Mouse (Mus musculus) liver, embryonic 16.5 days (tissue): ENCODE measurements at regions not wholly inside any gene's neighbourhood (a gene's known extent, or its start where the extent isn't known, plus 50 kb on each side); places are given as distances from the start of the nearest gene placed in this dataset.

Experiments used
- ATAC-seq: fragments of 200-750 bp; cut with Nextera tagmentation; 2 replicates; pipeline ENCODE4 v1.8.0; 2017; ENCODE audit warnings: low read depth, mild to moderate bottlenecking, moderate number of reproducible peaks, moderate library complexity
- H3K27ac ChIP-seq: fragments of 300-500 bp; sonication (generic); 2 replicates; pipeline ENCODE4 v1.5.1; 2014; ENCODE audit warnings: mild to moderate bottlenecking, low read length
- H3K27me3 ChIP-seq: fragments of 300-500 bp; sonication (generic); 2 replicates; pipeline ENCODE4 v1.6.1; 2014; ENCODE audit warnings: low read depth, low read length, mixed read lengths; ENCODE audit not compliant: control insufficient read depth, insufficient read depth
- H3K36me3 ChIP-seq: fragments of 300-500 bp; sonication (generic); 2 replicates; pipeline ENCODE4 v1.6.1; 2014; ENCODE audit warnings: mild to moderate bottlenecking; ENCODE audit not compliant: control insufficient read depth, insufficient read depth
- H3K4me1 ChIP-seq: fragments of 300-500 bp; sonication (generic); 2 replicates; pipeline ENCODE4 v1.6.1; 2014; ENCODE audit warnings: low read depth, low read length, mixed read lengths; ENCODE audit not compliant: control insufficient read depth
- H3K4me2 ChIP-seq: fragments of 300-500 bp; sonication (generic); 2 replicates; pipeline ENCODE4 v1.6.1; 2014; ENCODE audit warnings: low read depth, low read length, mixed read lengths
- H3K4me3 ChIP-seq: fragments of 300-500 bp; sonication (generic); 2 replicates; pipeline ENCODE4 v1.5.1; 2014; ENCODE audit warnings: low read depth, mild to moderate bottlenecking, low read length
- H3K9ac ChIP-seq: fragments of 300-500 bp; sonication (generic); 2 replicates; pipeline ENCODE4 v1.6.1; 2014; ENCODE audit warnings: low read depth, low read length
- H3K9me3 ChIP-seq: fragments of 300-500 bp; sonication (generic); replicated peaks from 2 replicates; pipeline ENCODE4 v1.6.1; 2016; ENCODE audit warnings: low read length; ENCODE audit not compliant: control insufficient read depth
- WGBS: fragments of 180-500 bp; shearing (Covaris S2); extraction: QIAGEN DNeasy Blood & Tissue Kit; methylation state at CpG from one replicate; pipeline ENCODE4 v1.1.7; 2014; ENCODE audit not compliant: insufficient replicate concordance; 5-methylcytosine and 5-hydroxymethylcytosine counted together

- H3K27me3 ChIP-seq: no peaks in the 10 kb centered on the region
- H3K9ac ChIP-seq: no peak overlapping the region
- ATAC-seq: no peak
- WGBS: 64% methylated on average over 16 of the region's 16 CpGs
- H3K27ac ChIP-seq: no peak overlapping the region
- no peak overlapping the region for H3K4me3 ChIP-seq
- no peaks in the 10 kb centered on the region for H3K4me1 ChIP-seq
- no peaks in the 10 kb centered on the region for H3K9me3 ChIP-seq
- H3K4me2 ChIP-seq: no peak overlapping the region
- no peaks in the 10 kb centered on the region for H3K36me3 ChIP-seq
Observed at GRCm38 (mm10) chr8:34739836-34740804, 628.6 kb upstream of the Gm10131 start.

DNA sequence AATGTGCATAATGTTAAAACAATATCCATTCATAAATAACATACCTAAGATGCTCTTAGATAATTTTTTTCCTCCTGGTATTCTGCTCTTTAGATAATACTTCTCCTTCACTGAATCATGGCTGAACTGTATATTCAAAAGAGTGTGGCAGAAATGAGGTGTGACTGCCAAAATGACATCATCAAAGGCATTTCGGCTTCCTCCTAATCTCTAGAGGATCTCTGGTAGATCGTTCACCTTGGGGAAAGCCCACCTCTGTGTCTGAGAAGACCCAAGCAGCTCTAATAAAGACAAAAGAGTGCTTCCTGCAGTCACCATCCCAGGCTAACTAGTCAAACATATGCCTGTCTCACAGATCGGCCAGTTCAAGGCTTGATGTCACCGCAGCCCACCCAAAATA, 624.7 kb upstream of the Gm10131 start:
- no peaks in the 10 kb centered on the region for H3K4me1 ChIP-seq

DNA sequence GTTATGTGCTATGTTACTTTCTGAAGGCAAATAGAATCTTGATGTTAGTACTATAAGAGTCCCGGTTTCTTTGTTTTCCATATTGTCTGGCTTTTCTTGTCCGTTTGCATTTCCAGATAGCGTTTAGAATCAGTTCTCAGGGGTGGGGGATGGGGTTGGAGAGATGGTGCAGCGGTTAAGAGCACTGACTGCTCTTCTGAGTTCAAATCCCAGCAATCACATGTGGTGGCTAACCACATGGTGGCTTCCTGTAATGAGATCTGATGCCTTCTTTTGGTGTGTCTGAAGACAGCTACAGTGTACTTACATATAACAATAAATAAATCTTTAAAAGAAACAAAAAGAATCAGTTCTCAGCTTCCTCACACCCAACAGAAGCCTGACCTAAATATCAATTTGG, 623.5 kb upstream of the Gm10131 start:
- Histone ChIP-seq H3K9me3 (no peaks in the 10 kb centered on the region), H3K27ac (no peak overlapping the region), H3K4me2 (no peak overlapping the region), H3K4me3 (no peak overlapping the region), H3K27me3 (no peaks in the 10 kb centered on the region), H3K9ac (no peak overlapping the region), H3K4me1 (no peaks in the 10 kb centered on the region), H3K36me3 (no peaks in the 10 kb centered on the region)
- ATAC-seq: no peak
- 30% methylated on average over 4 of the region's 4 CpGs for WGBS

More for the DNA sequence above, 624.7 kb upstream of the Gm10131 start:
- no peaks in the 10 kb centered on the region for H3K36me3 ChIP-seq
- no peaks in the 10 kb centered on the region for H3K9me3 ChIP-seq
- no peak overlapping the region for H3K4me2 ChIP-seq
- no peak overlapping the region for H3K9ac ChIP-seq
- no peak for ATAC-seq
- H3K27me3 ChIP-seq: no peaks in the 10 kb centered on the region
- H3K4me3 ChIP-seq: no peak overlapping the region
- WGBS: 67% methylated on average over 4 of the region's 4 CpGs
- no peak overlapping the region for H3K27ac ChIP-seq

DNA sequence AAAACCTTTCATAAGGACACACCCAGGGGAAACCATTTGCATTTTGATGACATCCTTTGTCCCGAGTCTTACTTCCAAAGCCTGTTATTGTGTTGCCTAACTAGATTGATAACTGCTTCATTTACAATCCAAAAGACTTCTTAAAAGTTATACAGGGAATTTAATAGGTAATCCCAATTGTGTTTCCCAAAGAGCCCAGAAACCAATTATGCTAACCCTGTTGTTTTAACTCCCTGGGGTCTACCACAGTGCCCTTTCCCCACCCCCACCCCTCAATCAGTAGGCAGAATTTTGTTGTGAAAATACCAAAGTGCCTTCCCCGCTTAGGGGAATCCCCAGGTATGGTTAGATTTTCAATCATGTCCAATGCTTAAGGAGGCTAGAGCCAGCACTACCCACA, 621.3 kb upstream of the Gm10131 start:
- H3K36me3 ChIP-seq: no peaks in the 10 kb centered on the region
- 18% methylated on average over 2 of the region's 2 CpGs for WGBS
- no peaks in the 10 kb centered on the region for H3K4me1 ChIP-seq
- no peak overlapping the region for H3K27ac ChIP-seq
- H3K27me3 ChIP-seq: no peaks in the 10 kb centered on the region
- H3K4me3 ChIP-seq: no peak overlapping the region
- no peaks in the 10 kb centered on the region for H3K9me3 ChIP-seq
- no peak for ATAC-seq
- no peak overlapping the region for H3K4me2 ChIP-seq
- no peak overlapping the region for H3K9ac ChIP-seq

DNA sequence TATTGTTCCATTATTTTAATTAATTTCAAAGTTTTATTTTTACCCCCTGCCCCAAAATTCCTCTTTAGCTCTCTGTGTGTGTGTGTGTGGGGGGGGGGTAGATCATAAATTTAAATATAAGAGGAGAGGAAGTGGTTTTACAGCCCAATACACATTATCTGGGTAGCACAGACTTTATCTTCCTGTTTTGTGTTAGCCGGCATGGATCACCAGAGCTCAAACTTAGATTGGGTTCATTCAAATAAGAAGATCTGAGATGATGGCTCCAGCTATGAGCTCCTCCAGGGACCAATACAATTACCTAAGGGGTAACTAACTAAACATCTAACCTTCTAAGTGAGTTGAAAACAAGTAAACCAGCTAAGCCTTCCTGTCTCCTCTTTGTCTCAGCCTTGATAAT, 620.8 kb upstream of the Gm10131 start:
- Histone ChIP-seq H3K36me3 (no peaks in the 10 kb centered on the region), H3K27me3 (no peaks in the 10 kb centered on the region), H3K27ac (no peak overlapping the region), H3K4me1 (no peaks in the 10 kb centered on the region), H3K9me3 (no peaks in the 10 kb centered on the region), H3K4me3 (no peak overlapping the region), H3K4me2 (no peak overlapping the region), H3K9ac (no peak overlapping the region)
- no peak for ATAC-seq
- WGBS: 16% methylated on average over 1 of the region's 1 CpGs

DNA sequence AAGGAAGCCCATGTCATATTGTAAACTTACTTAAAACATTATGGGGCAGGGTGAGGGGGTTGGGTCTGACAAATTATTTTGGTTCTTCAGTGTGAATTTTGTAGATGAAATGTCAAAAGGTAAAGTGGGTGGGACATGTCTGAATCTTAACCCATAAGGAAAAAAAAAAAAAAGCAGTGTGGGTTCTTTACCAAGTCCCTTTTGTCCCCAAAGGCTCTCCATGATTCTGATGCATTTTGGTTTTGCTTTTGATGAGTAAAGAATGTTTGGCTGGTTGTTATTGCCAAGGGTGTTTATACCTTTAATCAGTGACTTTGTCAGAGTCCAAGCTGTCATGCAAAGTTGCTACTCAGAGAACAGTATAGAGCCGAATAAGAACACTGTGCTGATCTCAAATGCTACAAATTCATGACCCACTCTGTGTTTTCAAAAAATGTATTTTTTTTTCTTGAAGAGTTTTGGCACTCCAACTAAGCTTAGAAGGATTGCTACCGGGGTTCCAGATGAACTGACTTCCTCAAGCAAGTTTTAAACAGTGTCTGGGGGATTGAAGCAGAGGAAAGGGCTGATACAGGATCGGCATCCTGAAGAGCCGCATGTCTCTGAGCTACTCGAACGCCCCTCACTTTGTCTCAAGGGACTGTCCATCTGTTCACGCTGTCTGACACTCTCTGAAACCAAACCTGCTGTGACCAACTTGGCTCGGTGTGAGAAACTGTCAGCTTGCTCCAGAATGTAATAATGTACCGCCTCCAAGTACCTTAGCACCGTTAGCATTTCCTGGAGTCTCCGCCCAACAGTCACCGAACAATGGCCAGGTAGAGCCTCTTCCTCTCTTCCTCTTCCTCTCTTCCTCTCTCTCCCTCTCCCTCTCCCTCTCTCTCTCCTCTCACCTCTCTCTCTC, 619.8 kb upstream of the Gm10131 start:
- no peak overlapping the region for H3K4me2 ChIP-seq
- 17% methylated on average over 12 of the region's 12 CpGs for WGBS
- no peaks in the 10 kb centered on the region for H3K36me3 ChIP-seq
- no peaks in the 10 kb centered on the region for H3K27me3 ChIP-seq
- H3K4me3 ChIP-seq: no peak overlapping the region
- ATAC-seq: no peak
- H3K9ac ChIP-seq: no peak overlapping the region
- H3K27ac ChIP-seq: no peak overlapping the region
- no peaks in the 10 kb centered on the region for H3K4me1 ChIP-seq
- H3K9me3 ChIP-seq: no peaks in the 10 kb centered on the region

DNA sequence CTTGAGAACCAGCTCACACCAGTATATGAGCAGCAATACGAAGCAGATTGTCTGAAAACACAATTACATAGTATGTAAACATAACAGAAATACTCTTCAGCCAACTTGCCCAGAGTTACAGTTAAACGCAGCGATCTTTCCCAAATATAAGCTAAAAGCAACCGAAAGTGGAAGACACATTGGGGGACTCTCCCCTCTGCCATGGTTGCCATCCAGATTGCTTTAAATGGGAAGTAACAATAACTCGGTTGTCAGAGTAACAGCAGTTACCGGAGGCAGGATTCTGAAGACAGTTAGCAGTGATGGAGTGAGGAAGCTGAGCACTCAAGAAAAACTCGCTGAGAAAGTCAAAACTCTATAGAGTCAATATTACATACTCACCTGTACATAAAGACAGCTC, 618.0 kb upstream of the Gm10131 start:
- Histone ChIP-seq H3K4me3 (no peak overlapping the region), H3K27ac (no peak overlapping the region), H3K9me3 (no peaks in the 10 kb centered on the region), H3K36me3 (no peaks in the 10 kb centered on the region), H3K4me1 (no peaks in the 10 kb centered on the region), H3K9ac (no peak overlapping the region), H3K27me3 (no peaks in the 10 kb centered on the region), H3K4me2 (no peak overlapping the region)
- whole genome bisulfite sequencing: 64% methylated on average over 7 of the region's 7 CpGs
- no peak for ATAC-seq

DNA sequence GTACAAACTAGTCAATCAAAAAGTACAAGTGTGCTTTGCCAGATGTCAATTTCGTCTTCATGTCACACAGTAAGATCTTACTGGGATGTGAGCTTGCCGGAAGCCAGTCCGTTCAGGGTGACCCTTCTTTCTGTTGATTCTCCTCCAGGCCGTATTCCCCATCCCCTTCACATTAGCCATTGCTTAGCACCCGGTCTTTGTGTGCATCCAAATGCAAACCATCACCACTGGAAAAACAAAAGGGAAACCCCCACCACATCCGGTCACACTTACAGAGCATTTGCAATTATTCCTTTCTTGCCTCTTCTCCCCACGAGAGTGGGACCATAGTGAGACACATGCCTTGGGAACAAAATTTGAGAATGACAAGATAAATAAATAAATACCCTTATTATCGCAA, 616.2 kb upstream of the Gm10131 start:
- no peak for ATAC-seq
- H3K9me3 ChIP-seq: no peaks in the 10 kb centered on the region
- H3K9ac ChIP-seq: no peak overlapping the region
- H3K4me3 ChIP-seq: no peak overlapping the region
- H3K27me3 ChIP-seq: no peaks in the 10 kb centered on the region
- no peaks in the 10 kb centered on the region for H3K36me3 ChIP-seq
- H3K4me2 ChIP-seq: no peak overlapping the region
- 63% methylated on average over 8 of the region's 8 CpGs for WGBS
- no peak overlapping the region for H3K27ac ChIP-seq
- no peaks in the 10 kb centered on the region for H3K4me1 ChIP-seq
